ENCODE assay signal across 8 mouse cellular contexts in the genomic region with DNA sequence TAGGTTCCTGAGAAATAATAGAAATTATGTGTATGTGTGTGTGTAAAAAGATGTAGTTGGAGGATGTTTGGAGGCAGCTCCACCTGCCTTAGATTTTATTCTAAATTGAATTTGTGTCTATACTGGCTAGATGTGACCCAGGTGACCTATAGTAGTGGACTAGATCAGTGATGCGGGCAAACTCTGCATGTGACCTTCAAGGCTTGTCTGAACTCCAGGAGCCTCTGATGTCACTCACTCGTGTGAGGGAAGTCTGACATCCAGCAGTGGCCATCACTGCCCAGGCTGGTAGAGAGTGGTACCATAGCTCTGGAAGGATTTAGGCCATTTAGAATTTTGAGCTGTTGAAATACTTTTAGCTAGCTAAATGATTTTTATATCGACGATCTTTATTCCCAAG. TPM values are rescaled to one million over a fixed set of nuclear protein-coding genes. Genes with fewer than 3 reads are reported as not detected.
A peak's percentile ranks its signal among the peaks of the same experiment; 100 is the strongest.
DNase-seq lines count a peak whose midpoint lies in the region.

No protein-coding gene starts in this region.

- no peak overlapping the region for H3K27ac ChIP-seq in hindbrain, embryonic 10.5 days
- H3K27ac ChIP-seq in midbrain, embryonic 10.5 days (replicated peaks), result no peak overlapping the region

- H3K36me3 ChIP-seq in hindbrain, embryonic 10.5 days, result no peaks in the 10 kb centered on the region
- no peaks in the 10 kb centered on the region for H3K36me3 ChIP-seq in midbrain, embryonic 10.5 days

- H3K9me3 ChIP-seq in hindbrain, embryonic 10.5 days, result no peaks in the 10 kb centered on the region
- no peaks in the 10 kb centered on the region for H3K9me3 ChIP-seq in midbrain, embryonic 10.5 days (replicated peaks)

- peaks cover 35% of the 10 kb centered on the region for H3K4me1 ChIP-seq in hindbrain, embryonic 10.5 days (replicated peaks)
- H3K4me1 ChIP-seq in midbrain, embryonic 10.5 days, result peaks cover 38% of the 10 kb centered on the region

- WGBS in hindbrain, embryonic 10.5 days, result 39% methylated on average over 4 of the region's 4 CpGs
- 44% methylated on average over 4 of the region's 4 CpGs for WGBS in midbrain, embryonic 10.5 days

- peak; percentile 31 for DNase-seq in layer of hippocampus, adult 9-11 months
- DNase-seq in layer of hippocampus, postnatal 14 days (ENCODE audit: low spot score in 2 of 2), result no peak
- peak; percentile 28 to 48 for DNase-seq in cerebellum, postnatal 14 days
- no peak for DNase-seq in hindbrain, embryonic 10.5 days (ENCODE audit: low spot score)
- DNase-seq in midbrain, embryonic 10.5 days (ENCODE audit: low spot score), result no peak
- no peak for DNase-seq in urinary bladder, adult 2 months (ENCODE audit: low spot score)
- no peak for DNase-seq in right cerebral cortex, postnatal 14 days
- no peak for DNase-seq in right cerebral cortex, postnatal 10 days (ENCODE audit: low spot score in 2 of 2)

- H3K27me3 ChIP-seq in hindbrain, embryonic 10.5 days (ENCODE audit: insufficient read depth, poor library complexity, severe bottlenecking), result 0 out of 2 replicates have a peak, but pooled peaks cover 4% of the 10 kb centered on the region
- no peaks in the 10 kb centered on the region; the same call in 1 of the 2 replicates for H3K27me3 ChIP-seq in midbrain, embryonic 10.5 days (ENCODE audit: low read depth, poor library complexity, severe bottlenecking)

- H3K4me3 ChIP-seq in hindbrain, embryonic 10.5 days, result peak overlapping the region; percentile 82
- H3K4me3 ChIP-seq in midbrain, embryonic 10.5 days, result peak overlapping the region; percentile 85

RNA-seq across cellular contexts. Expression of a gene that starts 1.5 kb away (rescaled TPM):
- total RNA-seq in layer of hippocampus, postnatal 14 days (2021), result 100 to 1,000 TPM; 214 to 233 TPM
- 11.0 and 13.2 TPM in 2 replicates for polyA plus RNA-seq in hindbrain, embryonic 10.5 days (2016; fragmentation: Nextera tagmentation; extraction: Ambion mirVana)
- 11.7 and 13.0 TPM in 2 replicates for polyA plus RNA-seq in midbrain, embryonic 10.5 days (2016; fragmentation: Nextera tagmentation; extraction: Ambion mirVana)
- polyA plus RNA-seq in urinary bladder, adult 2 months (2012; rRNA removed), result 32.7 and 43.3 TPM in 2 replicates

Comparison
In these comparisons a context has a peak if more than half of its experiments do, and no peak if none do; other contexts are left out.
1. DNase-seq: peak in layer of hippocampus, adult 9-11 months (single experiment) and cerebellum, postnatal 14 days (2 of 2); none in layer of hippocampus, postnatal 14 days (0 of 2), hindbrain, embryonic 10.5 days (single experiment), midbrain, embryonic 10.5 days (single experiment), urinary bladder, adult 2 months (single experiment), right cerebral cortex, postnatal 14 days (single experiment) and right cerebral cortex, postnatal 10 days (0 of 2).